Mouse (Mus musculus) intestine, embryonic 15.5 days (tissue): ENCODE measurements around the gene Srrm4. TPM values are rescaled to one million over a fixed set of nuclear protein-coding genes. Genes with fewer than 3 reads are reported as not detected.

Experiments used
- ATAC-seq: fragments of 200-750 bp; cut with Nextera tagmentation; 2 replicates; pipeline ENCODE4 v1.8.0; 2017; ENCODE audit warnings: moderate TSS enrichment, moderate library complexity
- H3K27ac ChIP-seq: fragments of 300-500 bp; sonication (generic); 2 replicates; pipeline ENCODE4 v1.5.1; 2015; ENCODE audit warnings: mild to moderate bottlenecking, inconsistent platforms
- H3K27me3 ChIP-seq: fragments of 300-500 bp; sonication (generic); replicated peaks from 2 replicates; pipeline ENCODE4 v1.6.1; 2015; ENCODE audit warnings: inconsistent platforms
- H3K36me3 ChIP-seq: fragments of 300-500 bp; sonication (generic); 2 replicates; pipeline ENCODE4 v1.6.1; 2015; ENCODE audit warnings: inconsistent platforms
- H3K4me1 ChIP-seq: fragments of 300-500 bp; sonication (generic); replicated peaks from 2 replicates; pipeline ENCODE4 v1.6.1; 2015; ENCODE audit warnings: inconsistent platforms
- H3K4me2 ChIP-seq: fragments of 300-500 bp; sonication (generic); replicated peaks from 2 replicates; pipeline ENCODE4 v1.6.1; 2015; ENCODE audit warnings: mild to moderate bottlenecking, inconsistent platforms
- H3K4me3 ChIP-seq: fragments of 300-500 bp; sonication (generic); replicated peaks from 2 replicates; pipeline ENCODE4 v1.5.1; 2015; ENCODE audit warnings: inconsistent platforms
- H3K9ac ChIP-seq: fragments of 300-500 bp; sonication (generic); 2 replicates; pipeline ENCODE4 v1.6.1; 2015; ENCODE audit warnings: inconsistent platforms
- H3K9me3 ChIP-seq: fragments of 300-500 bp; sonication (generic); 2 replicates; pipeline ENCODE4 v1.6.1; 2016; ENCODE audit warnings: inconsistent platforms
- WGBS: fragments of 180-500 bp; shearing (Covaris S2); methylation state at CpG from one replicate; pipeline ENCODE4 v1.1.7; 2015; 5-methylcytosine and 5-hydroxymethylcytosine counted together
- polyA plus RNA-seq: library from polyadenylated mRNA; unstranded; fragments of >200 nt; fragmentation: Nextera tagmentation; extraction: Ambion mirVana; gene quantifications from 2 replicates; pipeline ENCODE4 v1.2.1, GENCODE M21; 2015

The Srrm4 gene
- polyA plus RNA-seq, 1 experiment from 2014 or later: 1.5 TPM

GRCm38 (mm10) chr5:116542317-116542716 lies 49.3 kb downstream of the Srrm4 start:
- H3K27ac ChIP-seq: no peak overlapping the region
- 61% methylated on average over 7 of the region's 7 CpGs for WGBS

GRCm38 (mm10) chr5:116541128-116541527 lies 50.5 kb downstream of the Srrm4 start:
- no peak for ATAC-seq

More at GRCm38 (mm10) chr5:116542317-116542716, 49.3 kb downstream of the Srrm4 start:
- no peak overlapping the region for H3K4me3 ChIP-seq
- H3K27me3 ChIP-seq: no peaks in the 10 kb centered on the region
- H3K36me3 ChIP-seq: no peaks in the 10 kb centered on the region
- H3K4me2 ChIP-seq: no peak overlapping the region
- no peaks in the 10 kb centered on the region for H3K9me3 ChIP-seq
- ATAC-seq: no peak
- H3K9ac ChIP-seq: no peak overlapping the region
- no peaks in the 10 kb centered on the region for H3K4me1 ChIP-seq

GRCm38 (mm10) chr5:116539360-116539759 lies 52.3 kb downstream of the Srrm4 start:
- Histone ChIP-seq H3K4me2 (no peak overlapping the region), H3K27me3 (no peaks in the 10 kb centered on the region), H3K9me3 (no peaks in the 10 kb centered on the region), H3K27ac (no peak overlapping the region), H3K36me3 (no peaks in the 10 kb centered on the region), H3K9ac (no peak overlapping the region), H3K4me3 (no peak overlapping the region), H3K4me1 (no peaks in the 10 kb centered on the region)
- no peak for ATAC-seq
- 65% methylated on average over 3 of the region's 3 CpGs for WGBS

More at GRCm38 (mm10) chr5:116541128-116541527, 50.5 kb downstream of the Srrm4 start:
- Histone ChIP-seq H3K27ac (no peak overlapping the region), H3K9ac (no peak overlapping the region), H3K4me1 (no peaks in the 10 kb centered on the region), H3K9me3 (no peaks in the 10 kb centered on the region), H3K27me3 (no peaks in the 10 kb centered on the region), H3K4me2 (no peak overlapping the region), H3K4me3 (no peak overlapping the region), H3K36me3 (no peaks in the 10 kb centered on the region)
- WGBS: 77% methylated on average over 3 of the region's 3 CpGs

GRCm38 (mm10) chr5:116538491-116538890 lies 53.1 kb downstream of the Srrm4 start:
- Histone ChIP-seq H3K4me2 (no peak overlapping the region), H3K9ac (no peak overlapping the region), H3K36me3 (no peaks in the 10 kb centered on the region), H3K4me3 (no peak overlapping the region), H3K9me3 (no peaks in the 10 kb centered on the region), H3K27me3 (no peaks in the 10 kb centered on the region), H3K4me1 (no peaks in the 10 kb centered on the region), H3K27ac (no peak overlapping the region)
- 55% methylated on average over 3 of the region's 3 CpGs for WGBS
- ATAC-seq: no peak

GRCm38 (mm10) chr5:116526324-116526723 lies 65.3 kb downstream of the Srrm4 start:
- Histone ChIP-seq H3K9me3 (no peaks in the 10 kb centered on the region), H3K4me2 (no peak overlapping the region), H3K4me3 (no peak overlapping the region), H3K27me3 (no peaks in the 10 kb centered on the region), H3K9ac (no peak overlapping the region), H3K36me3 (no peaks in the 10 kb centered on the region), H3K27ac (no peak overlapping the region), H3K4me1 (no peaks in the 10 kb centered on the region)
- 50% methylated on average over 4 of the region's 4 CpGs for WGBS
- no peak for ATAC-seq

GRCm38 (mm10) chr5:116525308-116525707 lies 66.3 kb downstream of the Srrm4 start:
- Histone ChIP-seq H3K9me3 (no peaks in the 10 kb centered on the region), H3K4me2 (no peak overlapping the region), H3K9ac (no peak overlapping the region), H3K36me3 (no peaks in the 10 kb centered on the region), H3K27me3 (no peaks in the 10 kb centered on the region), H3K27ac (no peak overlapping the region), H3K4me1 (no peaks in the 10 kb centered on the region), H3K4me3 (no peak overlapping the region)
- 86% methylated on average over 8 of the region's 8 CpGs for WGBS
- no peak for ATAC-seq

GRCm38 (mm10) chr5:116523553-116523952 lies 68.1 kb downstream of the Srrm4 start:
- Histone ChIP-seq H3K27ac (no peak overlapping the region), H3K4me2 (no peak overlapping the region), H3K9ac (no peak overlapping the region), H3K9me3 (no peaks in the 10 kb centered on the region), H3K4me3 (no peak overlapping the region), H3K4me1 (no peaks in the 10 kb centered on the region), H3K27me3 (no peaks in the 10 kb centered on the region), H3K36me3 (no peaks in the 10 kb centered on the region)
- ATAC-seq: no peak
- WGBS: 85% methylated on average over 8 of the region's 8 CpGs

- H3K36me3 ChIP-seq: no peaks in the 10 kb centered on the region
- H3K27ac ChIP-seq: no peak overlapping the region
- no peaks in the 10 kb centered on the region for H3K4me1 ChIP-seq
- no peak overlapping the region for H3K9ac ChIP-seq
- no peak overlapping the region for H3K4me3 ChIP-seq
- 51% methylated on average over 9 of the region's 9 CpGs for WGBS
- H3K27me3 ChIP-seq: no peaks in the 10 kb centered on the region
- no peaks in the 10 kb centered on the region for H3K9me3 ChIP-seq
- H3K4me2 ChIP-seq: no peak overlapping the region
- no peak for ATAC-seq
Observed at GRCm38 (mm10) chr5:116523079-116523478, 68.5 kb downstream of the Srrm4 start.

- Histone ChIP-seq H3K9me3 (no peaks in the 10 kb centered on the region), H3K27ac (no peak overlapping the region), H3K4me2 (no peak overlapping the region), H3K36me3 (no peaks in the 10 kb centered on the region), H3K4me1 (no peaks in the 10 kb centered on the region), H3K27me3 (no peaks in the 10 kb centered on the region), H3K9ac (no peak overlapping the region), H3K4me3 (no peak overlapping the region)
- WGBS: 76% methylated on average over 11 of the region's 11 CpGs
- ATAC-seq: no peak
Observed at GRCm38 (mm10) chr5:116522273-116522672, 69.3 kb downstream of the Srrm4 start.

- 21% methylated on average over 4 of the region's 4 CpGs for WGBS
- no peak for ATAC-seq
- H3K4me3 ChIP-seq: no peak overlapping the region
Observed at GRCm38 (mm10) chr5:116518047-116518446, 73.6 kb downstream of the Srrm4 start.

GRCm38 (mm10) chr5:116512135-116512534 lies 79.5 kb downstream of the Srrm4 start:
- no peak overlapping the region for H3K9ac ChIP-seq
- no peak for ATAC-seq
- no peaks in the 10 kb centered on the region for H3K4me1 ChIP-seq
- H3K9me3 ChIP-seq: no peaks in the 10 kb centered on the region
- no peak overlapping the region for H3K4me3 ChIP-seq
- H3K27me3 ChIP-seq: no peaks in the 10 kb centered on the region
- H3K27ac ChIP-seq: no peak overlapping the region
- H3K4me2 ChIP-seq: no peak overlapping the region
- no peaks in the 10 kb centered on the region for H3K36me3 ChIP-seq
- 69% methylated on average over 4 of the region's 4 CpGs for WGBS

More at GRCm38 (mm10) chr5:116518047-116518446, 73.6 kb downstream of the Srrm4 start:
- Histone ChIP-seq H3K27me3 (no peaks in the 10 kb centered on the region), H3K4me2 (no peak overlapping the region), H3K9me3 (no peaks in the 10 kb centered on the region), H3K4me1 (no peaks in the 10 kb centered on the region), H3K27ac (no peak overlapping the region), H3K36me3 (no peaks in the 10 kb centered on the region), H3K9ac (no peak overlapping the region)

GRCm38 (mm10) chr5:116510229-116510628 lies 81.4 kb downstream of the Srrm4 start:
- Histone ChIP-seq H3K9me3 (no peaks in the 10 kb centered on the region), H3K4me1 (no peaks in the 10 kb centered on the region), H3K9ac (no peak overlapping the region), H3K4me3 (no peak overlapping the region), H3K27ac (no peak overlapping the region), H3K36me3 (no peaks in the 10 kb centered on the region), H3K27me3 (no peaks in the 10 kb centered on the region), H3K4me2 (no peak overlapping the region)
- 74% methylated on average over 5 of the region's 5 CpGs for WGBS
- ATAC-seq: no peak

GRCm38 (mm10) chr5:116501342-116501741 lies 90.3 kb downstream of the Srrm4 start:
- H3K4me3 ChIP-seq: no peak overlapping the region
- no peak overlapping the region for H3K27ac ChIP-seq
- H3K4me2 ChIP-seq: no peak overlapping the region

More at GRCm38 (mm10) chr5:116501342-116501741, 90.3 kb downstream of the Srrm4 start:
- H3K9me3 ChIP-seq: no peaks in the 10 kb centered on the region
- no peaks in the 10 kb centered on the region for H3K27me3 ChIP-seq
- WGBS: 62% methylated on average over 15 of the region's 15 CpGs
- H3K9ac ChIP-seq: no peak overlapping the region
- ATAC-seq: no peak
- H3K36me3 ChIP-seq: no peaks in the 10 kb centered on the region
- H3K4me1 ChIP-seq: no peaks in the 10 kb centered on the region
